Mouse (Mus musculus) hindbrain, embryonic 10.5 days (tissue): ENCODE measurements around the gene Clasrp. TPM values are rescaled to one million over a fixed set of nuclear protein-coding genes. Genes with fewer than 3 reads are reported as not detected.

Source experiments
- DNase-seq: peaks from one replicate; pipeline ENCODE4 v3.0.0-alpha.2; 2017; ENCODE audit warnings: low spot score
- H3K27ac ChIP-seq: fragments of 300-500 bp; sonication (generic); 2 replicates; pipeline ENCODE4 v1.5.1; 2016; ENCODE audit warnings: mild to moderate bottlenecking, moderate library complexity
- H3K27me3 ChIP-seq: fragments of 300-500 bp; sonication (generic); 2 replicates; pipeline ENCODE4 v1.6.1; 2016; ENCODE audit warnings: mild to moderate bottlenecking; ENCODE audit not compliant: poor library complexity, insufficient read depth, severe bottlenecking
- H3K36me3 ChIP-seq: fragments of 300-500 bp; sonication (generic); 2 replicates; pipeline ENCODE4 v1.6.1; 2016; ENCODE audit warnings: mild to moderate bottlenecking, moderate library complexity
- H3K4me1 ChIP-seq: fragments of 300-500 bp; sonication (generic); replicated peaks from 2 replicates; pipeline ENCODE4 v1.6.1; 2016; ENCODE audit warnings: mild to moderate bottlenecking
- H3K4me3 ChIP-seq: fragments of 300-500 bp; sonication (generic); 2 replicates; pipeline ENCODE4 v1.5.1; 2016; ENCODE audit warnings: mild to moderate bottlenecking, moderate library complexity
- H3K9me3 ChIP-seq: fragments of 300-500 bp; sonication (generic); 2 replicates; pipeline ENCODE4 v1.6.1; 2016; ENCODE audit warnings: mild to moderate bottlenecking, moderate library complexity
- WGBS: fragments of 180-500 bp; shearing (Covaris S2); methylation state at CpG from one replicate; pipeline ENCODE4 v1.1.7; 2016; 5-methylcytosine and 5-hydroxymethylcytosine counted together
- polyA plus RNA-seq: library from polyadenylated mRNA; unstranded; fragments of >200 nt; fragmentation: Nextera tagmentation; extraction: Ambion mirVana; gene quantifications from 2 replicates; pipeline ENCODE4 v1.2.1, GENCODE M21; 2016

The Clasrp gene
- polyA plus RNA-seq, 1 experiment from 2014 or later, result 68.8 TPM

- 84% methylated on average over 12 of the region's 12 CpGs for WGBS
- no peak for DNase-seq
- H3K4me1 ChIP-seq, result peaks cover 31% of the 10 kb centered on the region
- no peaks in the 10 kb centered on the region for H3K9me3 ChIP-seq
- no peaks in the 10 kb centered on the region for H3K27me3 ChIP-seq
- peaks cover 47% of the 10 kb centered on the region for H3K36me3 ChIP-seq
- H3K27ac ChIP-seq, result no peak overlapping the region
- peak overlapping the region; percentile 99 for H3K4me3 ChIP-seq
Observed at GRCm38 (mm10) chr7:19603055-19603454, 1.2 kb downstream of the Clasrp start.

GRCm38 (mm10) chr7:19600562-19600961 lies 3.7 kb downstream of the Clasrp start:
- Histone ChIP-seq H3K9me3 (no peaks in the 10 kb centered on the region), H3K36me3 (peaks cover 70% of the 10 kb centered on the region), H3K27ac (no peak overlapping the region), H3K27me3 (no peaks in the 10 kb centered on the region), H3K4me1 (peaks cover 31% of the 10 kb centered on the region), H3K4me3 (no peak overlapping the region)
- DNase-seq, result no peak
- WGBS, result 55% methylated on average over 5 of the region's 5 CpGs

- Histone ChIP-seq H3K36me3 (peaks cover 98% of the 10 kb centered on the region), H3K9me3 (no peaks in the 10 kb centered on the region), H3K27ac (no peak overlapping the region), H3K4me3 (no peak overlapping the region), H3K4me1 (no peaks in the 10 kb centered on the region), H3K27me3 (no peaks in the 10 kb centered on the region)
- no peak for DNase-seq
- 93% methylated on average over 10 of the region's 10 CpGs for WGBS
Observed at GRCm38 (mm10) chr7:19593061-19593730, 11.1 kb downstream of the Clasrp start.

GRCm38 (mm10) chr7:19589917-19590316 lies 14.4 kb downstream of the Clasrp start:
- peak; percentile 59 for DNase-seq
- H3K27ac ChIP-seq, result no peak overlapping the region
- 65% methylated on average over 3 of the region's 3 CpGs for WGBS
- peak overlapping the region; percentile 11; the same call in 1 of the 2 replicates for H3K4me3 ChIP-seq
- no peaks in the 10 kb centered on the region; the same call in 1 of the 2 replicates for H3K9me3 ChIP-seq
- H3K4me1 ChIP-seq, result no peaks in the 10 kb centered on the region
- peaks cover 100% of the 10 kb centered on the region for H3K36me3 ChIP-seq
- H3K27me3 ChIP-seq, result no peaks in the 10 kb centered on the region

GRCm38 (mm10) chr7:19589207-19589606 lies 15.1 kb downstream of the Clasrp start:
- Histone ChIP-seq H3K27ac (no peak overlapping the region), H3K27me3 (no peaks in the 10 kb centered on the region), H3K36me3 (peaks cover 100% of the 10 kb centered on the region), H3K4me3 (no peak overlapping the region), H3K4me1 (no peaks in the 10 kb centered on the region), H3K9me3 (no peaks in the 10 kb centered on the region; the same call in 1 of the 2 replicates)
- WGBS, result 59% methylated on average over 3 of the region's 3 CpGs
- peak; percentile 52 for DNase-seq

GRCm38 (mm10) chr7:19586269-19586668 lies 18.0 kb downstream of the Clasrp start:
- Histone ChIP-seq H3K9me3 (no peaks in the 10 kb centered on the region; the same call in 1 of the 2 replicates), H3K27me3 (no peaks in the 10 kb centered on the region), H3K4me1 (no peaks in the 10 kb centered on the region), H3K4me3 (no peak overlapping the region), H3K36me3 (peaks cover 100% of the 10 kb centered on the region), H3K27ac (no peak overlapping the region)
- whole genome bisulfite sequencing, result 77% methylated on average over 46 of the region's 46 CpGs
- DNase-seq, result no peak

- 80% methylated on average over 8 of the region's 8 CpGs for WGBS
- no peak for DNase-seq
- peaks cover 16% of the 10 kb centered on the region for H3K4me1 ChIP-seq
- no peaks in the 10 kb centered on the region for H3K9me3 ChIP-seq
- H3K36me3 ChIP-seq, result peaks cover 63% of the 10 kb centered on the region
- no peak overlapping the region for H3K4me3 ChIP-seq
- H3K27me3 ChIP-seq, result peaks cover 51% of the 10 kb centered on the region
- no peak overlapping the region for H3K27ac ChIP-seq
Observed at GRCm38 (mm10) chr7:19580634-19581033, 23.7 kb downstream of the Clasrp start.

GRCm38 (mm10) chr7:19579751-19580150 lies 24.5 kb downstream of the Clasrp start:
- Histone ChIP-seq H3K27ac (no peak overlapping the region), H3K27me3 (peaks cover 60% of the 10 kb centered on the region), H3K9me3 (no peaks in the 10 kb centered on the region), H3K4me1 (peaks cover 16% of the 10 kb centered on the region), H3K36me3 (peaks cover 54% of the 10 kb centered on the region), H3K4me3 (no peak overlapping the region)
- WGBS, result 76% methylated on average over 10 of the region's 10 CpGs
- no peak for DNase-seq

- H3K4me1 ChIP-seq, result peaks cover 20% of the 10 kb centered on the region
- H3K27me3 ChIP-seq, result peaks cover 67% of the 10 kb centered on the region
- DNase-seq, result no peak
- H3K36me3 ChIP-seq, result peaks cover 41% of the 10 kb centered on the region
- no peak overlapping the region for H3K27ac ChIP-seq
- 60% methylated on average over 4 of the region's 4 CpGs for WGBS
- no peaks in the 10 kb centered on the region for H3K9me3 ChIP-seq
- H3K4me3 ChIP-seq, result 0 out of 2 replicates have a peak overlapping the region, but pooled peaks have one; percentile 50
Observed at GRCm38 (mm10) chr7:19578436-19578835, 25.9 kb downstream of the Clasrp start.

- Histone ChIP-seq H3K27me3 (peaks cover 67% of the 10 kb centered on the region), H3K4me3 (peak overlapping the region; percentile 50), H3K4me1 (peaks cover 23% of the 10 kb centered on the region), H3K36me3 (peaks cover 36% of the 10 kb centered on the region), H3K27ac (no peak overlapping the region), H3K9me3 (no peaks in the 10 kb centered on the region)
- 18% methylated on average over 10 of the region's 10 CpGs for WGBS
- no peak for DNase-seq
Observed at GRCm38 (mm10) chr7:19577877-19578414, 26.3 kb downstream of the Clasrp start.

- Histone ChIP-seq H3K4me1 (peaks cover 27% of the 10 kb centered on the region), H3K9me3 (no peaks in the 10 kb centered on the region), H3K27me3 (peaks cover 67% of the 10 kb centered on the region), H3K4me3 (peak within 1 kb of the TSS; percentile 50), H3K36me3 (peaks cover 30% of the 10 kb centered on the region), H3K27ac (no peak within 1 kb of the TSS)
- DNase-seq, result no peak
- WGBS, result under 1% methylated on average over 56 of the region's 56 CpGs
Observed at GRCm38 (mm10) chr7:19577141-19577852, 27.0 kb downstream of the Clasrp start, which contains the start of the genes Zfp296 and Gemin7. Gene Zfp296 (plus strand): TSS chr7:19577287. Gene Gemin7 (minus strand): TSS chr7:19577595.

- Histone ChIP-seq H3K36me3 (peaks cover 20% of the 10 kb centered on the region), H3K27me3 (peaks cover 65% of the 10 kb centered on the region), H3K4me3 (no peak overlapping the region), H3K27ac (no peak overlapping the region), H3K4me1 (peaks cover 37% of the 10 kb centered on the region), H3K9me3 (no peaks in the 10 kb centered on the region)
- 64% methylated on average over 3 of the region's 3 CpGs for WGBS
- no peak for DNase-seq
Observed at GRCm38 (mm10) chr7:19575559-19575958, 28.7 kb downstream of the Clasrp start.

- DNase-seq, result no peak
- no peaks in the 10 kb centered on the region for H3K9me3 ChIP-seq
- WGBS, result 27% methylated on average over 16 of the region's 16 CpGs
- H3K36me3 ChIP-seq, result peaks cover 26% of the 10 kb centered on the region
- H3K4me3 ChIP-seq, result peak overlapping the region; percentile 71
- peaks cover 47% of the 10 kb centered on the region for H3K27me3 ChIP-seq
- peaks cover 37% of the 10 kb centered on the region for H3K4me1 ChIP-seq
- peak overlapping the region; percentile 93 for H3K27ac ChIP-seq
Observed at GRCm38 (mm10) chr7:19573776-19574140, 30.5 kb downstream of the Clasrp start.
